Mouse (Mus musculus): ENCODE measurements around the gene Prkci.

- TF ChIP-seq POLR2A (IDR thresholded peaks at IDR 0.05; ENCODE audit: extremely low read depth, insufficient read depth, low read length) = no peak
- no peak for TF ChIP-seq CTCF (IDR thresholded peaks at IDR 0.05; ENCODE audit: low read depth, low read length)
These were observed 103.0 kb downstream of the Prkci start for GRCm38 (mm10) chr3:31098556-31098955.

All from liver, adult 2 months (tissue).